Mouse (Mus musculus) bone marrow macrophage, adult 2 months (primary cell): ENCODE measurements around the gene Atp2a3. TPM values are rescaled to one million over a fixed set of nuclear protein-coding genes. Genes with fewer than 3 reads are reported as not detected.

Experiments used
- H3K27ac ChIP-seq: 2 replicates; pipeline ENCODE4 v1.5.1; 2012; ENCODE audit warnings: low read depth, low read length; ENCODE audit not compliant: insufficient read depth
- H3K4me1 ChIP-seq: 2 replicates; pipeline ENCODE4 v1.6.1; 2012; ENCODE audit warnings: low read length; ENCODE audit not compliant: control insufficient read depth, insufficient read depth
- H3K4me3 ChIP-seq: 2 replicates; pipeline ENCODE4 v1.5.1; 2012; ENCODE audit warnings: mild to moderate bottlenecking, low read length, moderate library complexity; ENCODE audit not compliant: insufficient read depth
- CTCF ChIP-seq: IDR thresholded peaks from 2 replicates; pipeline ENCODE4 v1.5.1; 2012; ENCODE audit warnings: low read depth, mild to moderate bottlenecking, low read length, moderate library complexity
- POLR2A ChIP-seq: IDR thresholded peaks from 2 replicates; pipeline ENCODE4 v1.6.1; 2012; ENCODE audit warnings: mild to moderate bottlenecking, low read depth, low read length, borderline replicate concordance
- polyA plus RNA-seq: library from polyadenylated mRNA; stranded (reverse); fragments of >200 nt; gene quantifications from 2 replicates; pipeline ENCODE4 v1.2.4, GENCODE M21; 2012; ENCODE audit not compliant: missing spikeins, insufficient read depth, insufficient read length

The Atp2a3 gene
- polyA plus RNA-seq, 1 experiment = 6.7 TPM

GRCm38 (mm10) chr11:72953440-72954151 lies 7.4 kb upstream of the Atp2a3 start:
- TF ChIP-seq POLR2A (no peak), CTCF (no peak)
- Histone ChIP-seq H3K4me3 (no peak overlapping the region), H3K27ac (no peak overlapping the region), H3K4me1 (peaks cover 52% of the 10 kb centered on the region)

GRCm38 (mm10) chr11:72954216-72954615 lies 6.8 kb upstream of the Atp2a3 start:
- TF ChIP-seq CTCF (no peak), POLR2A (no peak)
- Histone ChIP-seq H3K4me1 (peaks cover 52% of the 10 kb centered on the region), H3K27ac (no peak overlapping the region), H3K4me3 (no peak overlapping the region)

- H3K27ac ChIP-seq = no peak overlapping the region
- no peak overlapping the region for H3K4me3 ChIP-seq
- TF ChIP-seq CTCF (no peak), POLR2A (no peak)
- H3K4me1 ChIP-seq = peaks cover 52% of the 10 kb centered on the region
These were observed 5.5 kb upstream of the Atp2a3 start for GRCm38 (mm10) chr11:72955339-72955974.

GRCm38 (mm10) chr11:72957318-72957717 lies 3.7 kb upstream of the Atp2a3 start:
- TF ChIP-seq POLR2A (no peak), CTCF (no peak)
- Histone ChIP-seq H3K4me3 (no peak overlapping the region), H3K27ac (no peak overlapping the region), H3K4me1 (peaks cover 51% of the 10 kb centered on the region)

- Histone ChIP-seq H3K4me3 (no peak overlapping the region), H3K4me1 (peaks cover 26% of the 10 kb centered on the region), H3K27ac (no peak overlapping the region)
- no peak for TF ChIP-seq CTCF
- no peak for TF ChIP-seq POLR2A
These were observed 867 bp upstream of the Atp2a3 start for GRCm38 (mm10) chr11:72959924-72960679.

GRCm38 (mm10) chr11:72960723-72961071 lies 272 bp upstream of the Atp2a3 start:
- Histone ChIP-seq H3K4me1 (peaks cover 20% of the 10 kb centered on the region), H3K27ac (no peak overlapping the region), H3K4me3 (peak overlapping the region; percentile 64)
- TF ChIP-seq POLR2A (no peak), CTCF (no peak)

- Histone ChIP-seq H3K4me3 (no peak overlapping the region), H3K27ac (no peak overlapping the region)
These were observed 1.4 kb downstream of the Atp2a3 start for GRCm38 (mm10) chr11:72962378-72962777.

GRCm38 (mm10) chr11:72963058-72963788 lies 2.3 kb downstream of the Atp2a3 start:
- Histone ChIP-seq H3K4me3 (no peak overlapping the region), H3K27ac (no peak overlapping the region), H3K4me1 (peaks cover 10% of the 10 kb centered on the region)
- TF ChIP-seq POLR2A (no peak), CTCF (no peak)

More at GRCm38 (mm10) chr11:72962378-72962777, 1.4 kb downstream of the Atp2a3 start:
- H3K4me1 ChIP-seq = peaks cover 16% of the 10 kb centered on the region
- TF ChIP-seq POLR2A (no peak), CTCF (no peak)

- H3K4me1 ChIP-seq = peaks cover 10% of the 10 kb centered on the region
- no peak overlapping the region for H3K27ac ChIP-seq
- no peak overlapping the region for H3K4me3 ChIP-seq
- no peak for TF ChIP-seq POLR2A
- no peak for TF ChIP-seq CTCF
These were observed 2.9 kb downstream of the Atp2a3 start for GRCm38 (mm10) chr11:72963789-72964294.
